Mouse (Mus musculus): ENCODE data around the gene Mrto4. TPM values are rescaled to one million over a fixed set of nuclear protein-coding genes. Genes with fewer than 3 reads are reported as not detected.
"Not testable (repeated sequence)": the region's sequence is repeated elsewhere in the genome, so short reads cannot be mapped to it uniquely, and the experiment has no call there.

Mrto4 gene
- polyA plus RNA-seq (2014; fragmentation: Nextera tagmentation; extraction: Ambion mirVana): 88.6 and 98.2 TPM in 2 replicates

DNA sequence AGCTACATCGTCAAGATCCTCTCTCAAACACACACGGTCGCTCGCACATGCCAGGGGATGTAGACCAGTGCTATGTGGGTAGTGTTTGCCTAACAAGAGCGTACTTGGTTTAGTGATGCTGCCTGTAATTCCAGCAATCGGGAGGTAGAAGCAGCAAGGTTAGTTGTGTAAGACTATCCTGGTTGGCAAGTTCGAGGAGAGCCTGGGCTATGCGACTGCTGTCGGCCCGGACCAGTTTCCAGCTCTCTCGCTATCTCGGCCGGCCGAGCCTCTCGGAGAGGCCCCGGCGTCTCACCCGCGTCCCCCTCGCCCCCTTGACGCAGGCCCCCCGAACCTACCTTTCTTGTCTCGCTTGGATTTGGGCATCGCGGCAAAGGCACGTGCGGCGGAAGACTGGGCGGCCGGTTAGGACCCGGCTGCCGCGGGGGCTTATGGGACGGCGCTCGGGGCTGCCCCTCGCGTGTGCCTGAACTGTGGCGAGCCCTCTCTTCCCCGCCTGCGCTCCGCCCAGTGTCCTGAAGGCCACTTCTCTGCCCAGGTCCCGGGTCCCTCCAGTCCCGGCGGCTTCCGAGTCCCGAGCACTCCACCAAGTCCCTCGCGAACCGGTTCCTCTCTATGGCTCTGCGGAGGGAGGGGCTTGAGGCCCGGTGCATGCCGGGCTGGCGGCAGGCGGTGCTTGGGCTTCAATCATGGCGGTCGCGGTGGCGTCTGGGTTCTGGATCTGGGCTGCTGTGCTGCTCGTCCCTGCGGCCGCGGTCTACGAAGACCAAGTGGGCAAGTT lies at the start of gene Mrto4, which contains the start of the genes Emc1 and Ubr4:
Mrto4 (minus strand) TSS at position 646 of the 781 bp plus-strand sequence.
Emc1 (plus strand) TSS at position 657 of the 781 bp plus-strand sequence.
Ubr4 (plus strand) TSS at position 679 of the 781 bp plus-strand sequence.
- Histone ChIP-seq H3K36me3 (ENCODE audit: control insufficient read depth, insufficient read depth, low read length) (peaks cover 21% of the 10 kb centered on the region), H3K9ac (ENCODE audit: low read depth, low read length) (peak within 1 kb of the TSS; percentile 78), H3K9me3 (replicated peaks; ENCODE audit: control insufficient read depth, low read length) (no peaks in the 10 kb centered on the region), H3K4me1 (ENCODE audit: control insufficient read depth, insufficient read depth, low read length) (peaks cover 14% of the 10 kb centered on the region), H3K27me3 (ENCODE audit: control insufficient read depth, insufficient read depth, low read length) (no peaks in the 10 kb centered on the region), H3K4me2 (peak within 1 kb of the TSS; percentile 90), H3K4me3 (ENCODE audit: low read depth, low read length) (peak within 1 kb of the TSS; percentile 82), H3K27ac (ENCODE audit: low read depth, low read length) (peak within 1 kb of the TSS; percentile 89)
- 1% methylated on average over 64 of the region's 64 CpGs for WGBS (ENCODE audit: insufficient replicate concordance)
- ATAC-seq (replicated peaks; ENCODE audit: insufficient number of reproducible peaks, low FRiP score, low TSS enrichment): peak; percentile 86

DNA sequence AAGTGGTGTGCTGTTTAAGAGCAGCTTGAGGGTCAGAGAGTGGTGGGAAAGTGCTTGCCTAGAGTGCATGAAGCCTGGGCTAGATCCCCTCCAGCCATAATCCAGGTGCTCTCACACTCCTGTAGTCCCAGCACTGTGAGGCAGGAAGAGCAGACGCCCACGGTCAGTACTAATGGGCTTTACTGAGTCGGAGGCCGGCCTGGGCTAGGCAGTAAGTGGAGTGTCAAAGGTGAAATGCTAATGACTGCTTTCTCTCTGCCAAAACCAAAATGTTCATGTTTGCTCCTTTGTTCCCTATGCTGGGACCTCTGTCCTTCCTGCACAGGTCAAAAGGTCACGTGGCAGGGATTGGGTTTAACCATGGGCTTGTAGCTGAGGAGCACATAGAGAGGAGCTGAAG lies 48.1 kb upstream of the Mrto4 start:
- no peak overlapping the region for H3K27ac ChIP-seq (ENCODE audit: low read depth, low read length)
- H3K27me3 ChIP-seq (ENCODE audit: control insufficient read depth, insufficient read depth, low read length): no peaks in the 10 kb centered on the region
- H3K9ac ChIP-seq (ENCODE audit: low read depth, low read length): no peak overlapping the region
- ATAC-seq (replicated peaks; ENCODE audit: insufficient number of reproducible peaks, low FRiP score, low TSS enrichment): no peak
- H3K36me3 ChIP-seq (ENCODE audit: control insufficient read depth, insufficient read depth, low read length): peaks cover 37% of the 10 kb centered on the region
- no peaks in the 10 kb centered on the region for H3K9me3 ChIP-seq (replicated peaks; ENCODE audit: control insufficient read depth, low read length)
- WGBS (ENCODE audit: insufficient replicate concordance): 87% methylated on average over 5 of the region's 5 CpGs
- H3K4me3 ChIP-seq (ENCODE audit: low read depth, low read length): no peak overlapping the region
- no peak overlapping the region for H3K4me2 ChIP-seq
- peaks cover under 1% of the 10 kb centered on the region; the same call in 1 of the 2 replicates for H3K4me1 ChIP-seq (ENCODE audit: control insufficient read depth, insufficient read depth, low read length)

DNA sequence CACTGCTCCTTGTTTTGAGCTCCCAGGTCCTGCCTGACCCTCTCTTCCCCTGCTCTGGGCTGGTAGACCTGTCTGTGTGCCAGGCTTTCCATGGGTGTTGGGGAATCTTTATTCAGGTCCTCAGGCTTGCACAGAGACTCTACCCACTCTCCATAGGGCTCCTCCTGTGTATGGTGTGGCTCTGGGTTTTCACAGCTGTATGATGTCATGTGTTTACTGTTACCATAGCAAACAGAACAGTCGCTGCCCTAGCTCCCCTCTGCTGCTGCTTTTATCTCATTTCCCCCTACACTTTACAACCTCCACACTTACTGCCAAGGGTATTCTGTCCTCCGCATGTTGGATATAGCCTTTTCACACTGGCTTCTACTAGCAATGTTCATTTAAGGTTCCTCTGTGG lies 43.1 kb upstream of the Mrto4 start:
- Histone ChIP-seq H3K4me3 (ENCODE audit: low read depth, low read length) (no peak overlapping the region), H3K4me2 (no peak overlapping the region), H3K4me1 (ENCODE audit: control insufficient read depth, insufficient read depth, low read length) (peaks cover 11% of the 10 kb centered on the region), H3K9ac (ENCODE audit: low read depth, low read length) (no peak overlapping the region), H3K36me3 (ENCODE audit: control insufficient read depth, insufficient read depth, low read length) (peaks cover 46% of the 10 kb centered on the region), H3K27ac (ENCODE audit: low read depth, low read length) (no peak overlapping the region), H3K9me3 (replicated peaks; ENCODE audit: control insufficient read depth, low read length) (no peaks in the 10 kb centered on the region), H3K27me3 (ENCODE audit: control insufficient read depth, insufficient read depth, low read length) (no peaks in the 10 kb centered on the region)
- ATAC-seq (replicated peaks; ENCODE audit: insufficient number of reproducible peaks, low FRiP score, low TSS enrichment): no peak; the same call in 1 of the 2 replicates
- 41% methylated on average over 2 of the region's 2 CpGs for WGBS (ENCODE audit: insufficient replicate concordance)

DNA sequence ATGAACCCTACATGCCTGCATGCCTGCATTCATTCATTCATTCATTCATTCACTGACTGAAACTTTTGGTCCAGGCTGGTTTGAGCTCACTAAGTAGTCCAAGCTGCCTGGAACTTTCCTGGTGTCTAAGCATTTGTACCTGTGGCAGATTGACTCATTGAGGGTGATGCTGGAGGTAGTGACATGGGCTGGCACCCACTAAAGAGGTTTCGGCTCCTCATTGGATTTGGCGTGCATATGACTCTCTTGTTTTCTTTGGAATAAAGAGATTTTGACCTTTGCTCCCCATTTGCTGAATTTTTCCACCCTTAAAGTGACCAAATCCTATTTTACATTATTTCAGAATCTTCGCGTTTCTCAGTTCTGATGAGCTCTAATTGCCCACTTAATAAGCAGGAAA lies 37.2 kb upstream of the Mrto4 start:
- no peaks in the 10 kb centered on the region for H3K27me3 ChIP-seq (ENCODE audit: control insufficient read depth, insufficient read depth, low read length)
- H3K9ac ChIP-seq (ENCODE audit: low read depth, low read length): no peak overlapping the region
- H3K9me3 ChIP-seq (replicated peaks; ENCODE audit: control insufficient read depth, low read length): no peaks in the 10 kb centered on the region
- no peak overlapping the region for H3K4me3 ChIP-seq (ENCODE audit: low read depth, low read length)
- no peak overlapping the region for H3K27ac ChIP-seq (ENCODE audit: low read depth, low read length)
- peaks cover 12% of the 10 kb centered on the region for H3K4me1 ChIP-seq (ENCODE audit: control insufficient read depth, insufficient read depth, low read length)
- peaks cover 24% of the 10 kb centered on the region for H3K36me3 ChIP-seq (ENCODE audit: control insufficient read depth, insufficient read depth, low read length)
- no peak overlapping the region for H3K4me2 ChIP-seq
- WGBS (ENCODE audit: insufficient replicate concordance): 84% methylated on average over 4 of the region's 4 CpGs
- no peak for ATAC-seq (replicated peaks; ENCODE audit: insufficient number of reproducible peaks, low FRiP score, low TSS enrichment)

DNA sequence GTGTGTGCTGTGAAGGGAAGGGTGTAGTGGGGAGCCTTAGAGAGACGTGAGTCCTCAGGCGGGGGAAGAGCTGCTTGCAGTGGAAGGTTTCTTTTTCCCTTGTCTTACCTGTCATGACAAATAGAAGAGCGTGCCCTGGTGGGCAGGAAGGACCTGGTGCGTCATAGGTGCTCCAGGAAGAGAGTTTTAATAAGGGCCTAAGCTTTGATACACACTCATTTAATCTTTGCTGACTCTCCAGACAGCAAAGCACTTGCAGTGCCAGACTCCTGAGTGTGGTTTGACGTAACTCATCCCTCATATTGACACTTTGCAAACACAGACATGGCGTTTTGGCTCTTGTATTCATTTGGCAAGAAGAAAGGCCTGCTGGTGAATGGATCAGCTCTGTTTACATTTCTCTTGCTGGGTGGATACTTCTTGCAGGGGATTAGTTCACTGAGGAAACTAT lies 34.5 kb upstream of the Mrto4 start:
- Histone ChIP-seq H3K9ac (ENCODE audit: low read depth, low read length) (no peak overlapping the region), H3K9me3 (replicated peaks; ENCODE audit: control insufficient read depth, low read length) (no peaks in the 10 kb centered on the region), H3K36me3 (ENCODE audit: control insufficient read depth, insufficient read depth, low read length) (peaks cover 6% of the 10 kb centered on the region), H3K27me3 (ENCODE audit: control insufficient read depth, insufficient read depth, low read length) (no peaks in the 10 kb centered on the region), H3K27ac (ENCODE audit: low read depth, low read length) (no peak overlapping the region), H3K4me2 (no peak overlapping the region), H3K4me3 (ENCODE audit: low read depth, low read length) (no peak overlapping the region), H3K4me1 (ENCODE audit: control insufficient read depth, insufficient read depth, low read length) (peaks cover 17% of the 10 kb centered on the region)
- ATAC-seq (replicated peaks; ENCODE audit: insufficient number of reproducible peaks, low FRiP score, low TSS enrichment): no peak
- WGBS (ENCODE audit: insufficient replicate concordance): 48% methylated on average over 6 of the region's 6 CpGs

DNA sequence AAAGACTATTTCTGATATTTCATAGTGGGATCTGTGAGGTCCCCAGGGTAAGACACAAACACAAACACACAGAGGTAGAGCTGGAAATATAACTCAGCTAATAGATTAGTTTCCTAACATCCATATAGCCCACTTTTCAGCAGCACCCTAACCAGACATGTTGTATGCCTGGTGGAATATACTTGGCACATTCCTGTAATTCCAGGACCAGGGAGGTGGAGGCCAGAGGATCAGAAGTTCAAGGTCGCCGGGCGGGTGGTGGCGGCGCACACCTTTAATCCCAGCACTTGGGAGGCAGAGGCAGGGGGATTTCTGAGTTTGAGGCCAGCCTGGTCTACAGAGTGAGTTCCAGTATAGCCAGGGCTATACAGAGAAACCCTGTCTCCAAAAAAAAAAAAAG lies 33.5 kb upstream of the Mrto4 start:
- 82% methylated on average over 5 of the region's 5 CpGs for WGBS (ENCODE audit: insufficient replicate concordance)
- H3K4me2 ChIP-seq; H3K36me3 ChIP-seq (ENCODE audit: control insufficient read depth, insufficient read depth, low read length); H3K9ac ChIP-seq (ENCODE audit: low read depth, low read length); ATAC-seq (replicated peaks; ENCODE audit: insufficient number of reproducible peaks, low FRiP score, low TSS enrichment); H3K27me3 ChIP-seq (ENCODE audit: control insufficient read depth, insufficient read depth, low read length); H3K9me3 ChIP-seq (replicated peaks; ENCODE audit: control insufficient read depth, low read length); H3K4me3 ChIP-seq (ENCODE audit: low read depth, low read length); H3K27ac ChIP-seq (ENCODE audit: low read depth, low read length): not testable (repeated sequence)
- H3K4me1 ChIP-seq (ENCODE audit: control insufficient read depth, insufficient read depth, low read length): peaks cover 16% of the 10 kb centered on the region

DNA sequence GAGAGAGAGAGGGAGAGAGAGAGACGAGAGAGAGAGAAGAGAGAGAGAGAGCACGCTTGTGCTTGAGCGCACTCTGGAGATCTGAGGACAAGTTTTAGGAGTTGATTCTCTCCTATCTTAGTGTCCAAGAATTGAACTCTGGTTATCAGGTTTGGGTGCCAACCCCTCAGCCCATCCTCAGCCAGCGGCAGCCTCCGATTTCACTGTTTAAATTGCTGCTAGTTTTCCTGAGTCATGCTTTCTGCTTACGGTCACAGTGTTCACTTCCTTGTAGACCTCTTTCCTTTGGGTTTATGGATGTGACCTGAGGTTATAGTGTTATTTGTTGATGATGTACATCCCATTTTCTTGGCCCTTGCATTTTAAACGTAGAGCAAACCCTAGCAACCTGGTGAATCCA lies 29.9 kb upstream of the Mrto4 start:
- Histone ChIP-seq H3K9me3 (replicated peaks; ENCODE audit: control insufficient read depth, low read length) (no peaks in the 10 kb centered on the region), H3K27ac (ENCODE audit: low read depth, low read length) (no peak overlapping the region), H3K36me3 (ENCODE audit: control insufficient read depth, insufficient read depth, low read length) (no peaks in the 10 kb centered on the region), H3K4me2 (peak overlapping the region; percentile 88), H3K4me1 (ENCODE audit: control insufficient read depth, insufficient read depth, low read length) (peaks cover 20% of the 10 kb centered on the region), H3K27me3 (ENCODE audit: control insufficient read depth, insufficient read depth, low read length) (no peaks in the 10 kb centered on the region), H3K9ac (ENCODE audit: low read depth, low read length) (no peak overlapping the region), H3K4me3 (ENCODE audit: low read depth, low read length) (no peak overlapping the region; the same call in 1 of the 2 replicates)
- no peak for ATAC-seq (replicated peaks; ENCODE audit: insufficient number of reproducible peaks, low FRiP score, low TSS enrichment)
- WGBS (ENCODE audit: insufficient replicate concordance): 68% methylated on average over 7 of the region's 7 CpGs

DNA sequence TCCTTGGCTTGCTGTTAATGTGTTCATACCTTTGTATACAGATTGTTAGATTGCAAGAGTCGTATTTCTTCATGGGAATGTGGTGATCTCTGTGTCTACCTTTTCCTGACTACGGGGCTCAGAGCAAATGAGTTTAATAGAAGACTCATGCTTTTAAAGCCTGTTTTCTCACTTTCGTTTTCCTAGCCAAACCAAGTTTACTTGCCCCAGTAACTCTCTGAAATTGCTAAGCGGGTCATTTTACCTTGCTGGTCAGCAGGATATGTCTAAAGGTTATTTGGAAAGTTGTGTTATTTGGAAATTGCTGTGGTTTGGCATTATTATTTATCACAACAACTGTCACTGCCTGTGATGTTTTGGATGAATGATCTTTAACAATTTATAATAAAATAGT lies 29.1 kb upstream of the Mrto4 start:
- 46% methylated on average over 4 of the region's 4 CpGs for WGBS (ENCODE audit: insufficient replicate concordance)
- Histone ChIP-seq H3K36me3 (ENCODE audit: control insufficient read depth, insufficient read depth, low read length) (no peaks in the 10 kb centered on the region), H3K27ac (ENCODE audit: low read depth, low read length) (no peak overlapping the region), H3K9ac (ENCODE audit: low read depth, low read length) (peak overlapping the region; percentile 94), H3K4me1 (ENCODE audit: control insufficient read depth, insufficient read depth, low read length) (peaks cover 16% of the 10 kb centered on the region), H3K4me3 (ENCODE audit: low read depth, low read length) (peak overlapping the region; percentile 96), H3K27me3 (ENCODE audit: control insufficient read depth, insufficient read depth, low read length) (no peaks in the 10 kb centered on the region), H3K9me3 (replicated peaks; ENCODE audit: control insufficient read depth, low read length) (no peaks in the 10 kb centered on the region), H3K4me2 (peak overlapping the region; percentile 88)
- ATAC-seq (replicated peaks; ENCODE audit: insufficient number of reproducible peaks, low FRiP score, low TSS enrichment): no peak
